Comparison of ENCODE assay signal across 8 mouse cellular contexts in the genomic region with DNA sequence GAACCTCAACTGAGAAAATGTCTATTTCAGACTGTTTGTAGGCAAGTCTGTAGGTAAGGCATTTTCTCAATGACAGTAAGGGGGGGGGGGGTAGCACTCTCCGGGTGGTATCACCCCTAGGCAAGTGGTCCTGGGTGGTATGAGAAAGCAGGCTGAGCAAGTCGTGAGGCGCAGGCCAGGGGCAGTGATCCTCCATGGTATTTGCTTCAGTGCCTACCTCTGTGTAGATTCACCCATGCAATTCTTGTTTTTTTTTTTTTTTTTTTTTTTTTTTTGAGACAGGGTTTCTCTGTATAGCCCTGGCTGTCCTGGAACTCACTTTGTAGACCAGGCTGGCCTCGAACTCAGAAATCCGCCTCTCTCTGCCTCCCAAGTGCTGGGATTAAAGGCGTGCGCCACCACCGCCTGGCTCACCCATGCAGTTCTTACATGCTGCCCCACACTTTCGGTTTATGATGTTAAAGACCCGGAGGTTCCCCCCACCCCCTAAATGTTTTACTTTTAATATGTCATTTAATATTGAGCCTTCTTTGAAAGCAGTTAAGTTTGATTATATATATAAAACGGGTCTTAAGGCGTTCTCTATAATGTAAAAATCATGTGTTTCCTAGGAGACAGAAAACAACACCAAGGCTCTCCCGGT. TPM values are rescaled to one million over a fixed set of nuclear protein-coding genes. Genes with fewer than 3 reads are reported as not detected.
DNase-seq lines count a peak whose midpoint lies in the region; ATAC-seq and TF ChIP-seq lines count a peak whose summit lies in the region.

No protein-coding gene starts in this region.

- H3K79me2 ChIP-seq in myocyte (ENCODE audit: control insufficient read depth, insufficient read depth) = no peaks in the 10 kb centered on the region

- no peak for ATAC-seq in hindbrain, embryonic 16.5 days
- ATAC-seq in inflammation-experienced regulatory T-cells, adult 6 months = no peak

- no peak for TF ChIP-seq CTCF in left cerebral cortex, adult 2 months (IDR thresholded peaks at IDR 0.05)

- TF ChIP-seq POLR2A in myocyte (IDR thresholded peaks at IDR 0.05; ENCODE audit: insufficient read length, low read depth) = no peak

- H3K4me1 ChIP-seq in embryonic facial prominence, embryonic 10.5 days = peaks cover 12% of the 10 kb centered on the region
- H3K4me1 ChIP-seq in hindbrain, embryonic 16.5 days (ENCODE audit: control insufficient read depth, insufficient read depth, low read depth, low read length) = peaks cover 6% of the 10 kb centered on the region

- intact Hi-C loops in left cerebral cortex, adult 2 months (cut with DNase I) = no loop called here
- intact Hi-C loops in left cerebral cortex, postnatal 10 days (cut with DNase I) = no loop called here

- H3K9me3 ChIP-seq in embryonic facial prominence, embryonic 10.5 days = no peaks in the 10 kb centered on the region
- H3K9me3 ChIP-seq in hindbrain, embryonic 16.5 days (ENCODE audit: control insufficient read depth, low read length) = no peaks in the 10 kb centered on the region

- H3K27me3 ChIP-seq in embryonic facial prominence, embryonic 10.5 days (replicated peaks; ENCODE audit: low read depth, poor library complexity, severe bottlenecking) = no peaks in the 10 kb centered on the region
- H3K27me3 ChIP-seq in hindbrain, embryonic 16.5 days (replicated peaks; ENCODE audit: control insufficient read depth, insufficient read depth, low read length) = no peaks in the 10 kb centered on the region
- H3K27me3 ChIP-seq in myocyte (ENCODE audit: control insufficient read depth, insufficient read depth, insufficient read length) = no peaks in the 10 kb centered on the region

- H3K4me2 ChIP-seq in hindbrain, embryonic 16.5 days (ENCODE audit: low read length) = peak overlapping the region; percentile 73
- H3K4me2 ChIP-seq in myocyte (ENCODE audit: low read depth) = peak overlapping the region; percentile 74

- peak overlapping the region; percentile 93 for H3K27ac ChIP-seq in left cerebral cortex, adult 2 months
- peak overlapping the region; percentile 87 for H3K27ac ChIP-seq in embryonic facial prominence, embryonic 10.5 days (replicated peaks)
- peak overlapping the region; percentile 93 for H3K27ac ChIP-seq in hindbrain, embryonic 16.5 days (ENCODE audit: low read depth, low read length)

- DNase-seq in left cerebral cortex, adult 2 months (ENCODE audit: extremely low spot score in 1 of 2, low spot score in 2 of 2) = no peak
- no peak for DNase-seq in left cerebral cortex, postnatal 10 days (ENCODE audit: extremely low spot score in 1 of 2, low spot score in 2 of 2)
- DNase-seq in embryonic facial prominence, embryonic 10.5 days (ENCODE audit: low spot score) = no peak
- no peak for DNase-seq in adrenal gland, postnatal 36 days
- no peak for DNase-seq in thymus, postnatal 36 days

- H3ac ChIP-seq in myocyte (ENCODE audit: control insufficient read depth, insufficient read length) = peak overlapping the region; percentile 37

- 37% methylated on average over 13 of the region's 13 CpGs for WGBS in embryonic facial prominence, embryonic 10.5 days
- WGBS in hindbrain, embryonic 16.5 days = 36% methylated on average over 13 of the region's 13 CpGs

- H3K4me3 ChIP-seq in left cerebral cortex, adult 2 months = peak overlapping the region; percentile 64
- H3K4me3 ChIP-seq in embryonic facial prominence, embryonic 10.5 days = peak overlapping the region; percentile 88
- peak overlapping the region; percentile 90 for H3K4me3 ChIP-seq in hindbrain, embryonic 16.5 days (ENCODE audit: low read length)
- peak overlapping the region; percentile 62 for H3K4me3 ChIP-seq in myocyte

- peaks cover 30% of the 10 kb centered on the region for H3K36me3 ChIP-seq in embryonic facial prominence, embryonic 10.5 days (replicated peaks)
- H3K36me3 ChIP-seq in hindbrain, embryonic 16.5 days (ENCODE audit: control insufficient read depth, insufficient read depth, low read length) = peaks cover 10% of the 10 kb centered on the region
- H3K36me3 ChIP-seq in myocyte (ENCODE audit: control insufficient read depth, insufficient read depth) = no peaks in the 10 kb centered on the region

- H3K9ac ChIP-seq in hindbrain, embryonic 16.5 days (ENCODE audit: low read depth, low read length) = peak overlapping the region; percentile 85

TF ChIP-seq in myocyte, 11 proteins besides CTCF, POLR2A, EP300 and RAD21:
- TF ChIP-seq REST (IDR thresholded peaks at IDR 0.05; ENCODE audit: insufficient read depth, insufficient read length) (no peak), USF1 (IDR thresholded peaks at IDR 0.05; ENCODE audit: low read depth) (no peak), E2F4 (IDR thresholded peaks at IDR 0.05; ENCODE audit: insufficient read depth) (no peak)

RNA-seq across cellular contexts. Expression of gene Cfap298, which starts 1.3 kb away (rescaled TPM):
- total RNA-seq in left cerebral cortex, adult 2 months (2021) = 10 to 100 TPM; 40.6 to 42.1 TPM
- 10 to 100 TPM; 33.3 to 37.4 TPM for total RNA-seq in left cerebral cortex, postnatal 10 days (2021)
- polyA plus RNA-seq in embryonic facial prominence, embryonic 10.5 days (2016; fragmentation: Nextera tagmentation; extraction: Ambion mirVana) = 50.1 and 58.2 TPM in 2 replicates
- polyA plus RNA-seq in hindbrain, embryonic 16.5 days (2015; fragmentation: Nextera tagmentation; extraction: Ambion mirVana) = 54.4 and 61.1 TPM in 2 replicates
- 21.9 TPM for polyA plus RNA-seq in myocyte (2012; fragmentation: generic; extraction: Trizol)
- total RNA-seq in adrenal gland, postnatal 36 days (2021) = 10 to 100 TPM; 32.3 to 34.8 TPM
- polyA plus RNA-seq in inflammation-experienced regulatory T-cells, adult 6 months (2017; shearing (Covaris generic)) = 10 to 100 TPM; 25.3 to 32.2 (median 26.2) TPM
